Mouse (Mus musculus) embryonic facial prominence, embryonic 14.5 days (tissue): ENCODE data around the gene Mfap1b. TPM values are rescaled to one million over a fixed set of nuclear protein-coding genes. Genes with fewer than 3 reads are reported as not detected.

Source experiments
- ATAC-seq: fragments of 200-750 bp; cut with Nextera tagmentation; 2 replicates; pipeline ENCODE4 v1.8.0; 2017; ENCODE audit warnings: low read depth, moderate number of reproducible peaks, moderate TSS enrichment
- DNase-seq: peaks from one replicate; pipeline ENCODE4 v3.0.0-alpha.2; 2015; ENCODE audit warnings: low spot score
- H3K27ac ChIP-seq: fragments of 300-500 bp; sonication (generic); replicated peaks from 2 replicates; pipeline ENCODE4 v1.5.1; 2014; ENCODE audit warnings: low read depth, mild to moderate bottlenecking, low read length, moderate library complexity
- H3K27me3 ChIP-seq: fragments of 300-500 bp; sonication (generic); replicated peaks from 2 replicates; pipeline ENCODE4 v1.6.1; 2014; ENCODE audit warnings: low read length; ENCODE audit not compliant: control insufficient read depth, insufficient read depth
- H3K36me3 ChIP-seq: fragments of 300-500 bp; sonication (generic); 2 replicates; pipeline ENCODE4 v1.6.1; 2014; ENCODE audit warnings: low read length, mixed read lengths; ENCODE audit not compliant: control insufficient read depth, insufficient read depth
- H3K4me1 ChIP-seq: fragments of 300-500 bp; sonication (generic); 2 replicates; pipeline ENCODE4 v1.6.1; 2014; ENCODE audit warnings: antibody characterized with exemption, low read length; ENCODE audit not compliant: control insufficient read depth, insufficient read depth
- H3K4me2 ChIP-seq: fragments of 300-500 bp; sonication (generic); 2 replicates; pipeline ENCODE4 v1.6.1; 2014; ENCODE audit warnings: low read depth, mild to moderate bottlenecking, low read length, moderate library complexity, mixed read lengths
- H3K4me3 ChIP-seq: fragments of 300-500 bp; sonication (generic); 2 replicates; pipeline ENCODE4 v1.5.1; 2014; ENCODE audit warnings: low read depth, mild to moderate bottlenecking, low read length
- H3K9ac ChIP-seq: fragments of 300-500 bp; sonication (generic); 2 replicates; pipeline ENCODE4 v1.6.1; 2014; ENCODE audit warnings: low read depth, mild to moderate bottlenecking, low read length, moderate library complexity, mixed read lengths
- H3K9me3 ChIP-seq: fragments of 300-500 bp; sonication (generic); 2 replicates; pipeline ENCODE4 v1.6.1; 2016; ENCODE audit warnings: low read length; ENCODE audit not compliant: control insufficient read depth
- WGBS: fragments of 180-500 bp; shearing (Covaris S2); extraction: QIAGEN DNeasy Blood & Tissue Kit; methylation state at CpG from one replicate; pipeline ENCODE4 v1.1.7; 2014; 5-methylcytosine and 5-hydroxymethylcytosine counted together
- polyA plus RNA-seq: library from polyadenylated mRNA; unstranded; fragments of >200 nt; fragmentation: Nextera tagmentation; extraction: Ambion mirVana; gene quantifications from 2 replicates; pipeline ENCODE4 v1.2.1, GENCODE M21; 2014

Mfap1b gene
- polyA plus RNA-seq, 1 experiment from 2014 or later: 52.4 TPM

DNA sequence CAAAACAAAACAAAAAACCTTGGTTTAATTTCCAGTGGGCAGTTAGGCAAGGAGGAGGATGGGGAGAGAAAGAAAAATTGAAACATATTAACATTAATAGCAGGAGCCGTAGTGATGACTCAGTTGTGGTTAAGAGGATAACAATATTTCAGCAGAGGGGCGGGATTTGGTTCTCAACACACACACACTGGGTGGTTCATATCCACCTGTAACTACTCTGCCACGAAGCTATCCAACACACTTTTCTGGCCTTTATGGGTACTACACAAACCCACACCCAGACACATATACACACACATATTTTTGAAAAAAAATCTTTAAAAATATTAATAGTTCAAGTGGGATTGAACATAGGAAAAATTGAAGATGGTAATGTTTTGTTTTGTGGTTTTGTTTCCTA, 26.9 kb downstream of the Mfap1b start:
- 91% methylated on average over 3 of the region's 3 CpGs for WGBS
- Histone ChIP-seq H3K27ac (no peak overlapping the region), H3K9ac (no peak overlapping the region), H3K4me2 (no peak overlapping the region), H3K4me3 (no peak overlapping the region), H3K4me1 (peaks cover 19% of the 10 kb centered on the region), H3K27me3 (no peaks in the 10 kb centered on the region), H3K9me3 (no peaks in the 10 kb centered on the region), H3K36me3 (peaks cover 9% of the 10 kb centered on the region)
- no peak for ATAC-seq
- DNase-seq: no peak

DNA sequence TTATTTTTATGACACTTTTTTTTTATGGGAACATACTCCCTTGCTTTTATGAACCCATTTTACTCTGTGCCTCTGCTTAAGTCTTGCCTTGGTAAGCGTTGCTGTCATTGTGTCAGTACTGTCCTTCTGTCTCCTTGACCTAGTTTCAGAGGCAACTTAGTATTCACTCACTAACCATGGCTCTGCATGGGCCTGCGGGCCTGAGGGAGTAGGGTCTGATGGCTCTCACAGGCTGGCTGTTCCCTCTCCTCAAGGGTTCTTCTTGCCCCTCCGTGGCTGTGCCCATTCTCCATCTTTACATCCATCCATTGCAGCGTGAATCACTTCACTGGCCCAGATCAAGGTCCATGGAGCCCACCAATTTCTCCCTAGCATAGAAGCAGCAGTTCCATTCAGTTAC, 27.4 kb downstream of the Mfap1b start:
- Histone ChIP-seq H3K27me3 (no peaks in the 10 kb centered on the region), H3K36me3 (peaks cover 7% of the 10 kb centered on the region), H3K9me3 (no peaks in the 10 kb centered on the region), H3K9ac (no peak overlapping the region), H3K4me1 (peaks cover 23% of the 10 kb centered on the region), H3K4me2 (no peak overlapping the region), H3K4me3 (no peak overlapping the region), H3K27ac (no peak overlapping the region)
- ATAC-seq: no peak
- DNase-seq: no peak
- WGBS: 90% methylated on average over 4 of the region's 4 CpGs

DNA sequence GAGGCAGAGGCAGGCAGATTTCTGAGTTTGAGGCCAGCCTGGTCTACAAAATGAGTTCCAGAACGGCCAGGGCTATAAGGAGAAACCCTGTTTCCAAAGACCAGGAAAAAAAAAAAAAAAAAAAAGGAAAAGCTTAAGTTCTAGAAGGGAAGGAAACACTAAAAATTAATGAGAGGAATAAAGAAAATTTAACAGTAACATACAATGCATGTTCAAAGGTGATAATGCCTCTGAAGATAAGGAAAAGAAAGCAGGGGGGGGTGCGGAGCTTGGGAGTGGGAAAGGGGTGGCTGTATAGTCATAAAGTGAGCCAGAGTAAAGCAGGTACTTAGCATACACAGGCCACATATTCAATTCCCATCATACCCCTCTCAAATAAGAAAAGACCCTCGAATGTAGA, 28.8 kb downstream of the Mfap1b start:
- WGBS: 73% methylated on average over 3 of the region's 3 CpGs
- Histone ChIP-seq H3K4me2 (no peak overlapping the region), H3K4me1 (peaks cover 20% of the 10 kb centered on the region), H3K4me3 (no peak overlapping the region), H3K9ac (no peak overlapping the region), H3K27ac (no peak overlapping the region), H3K36me3 (no peaks in the 10 kb centered on the region), H3K9me3 (no peaks in the 10 kb centered on the region), H3K27me3 (no peaks in the 10 kb centered on the region)
- DNase-seq (no peak), ATAC-seq (no peak)

DNA sequence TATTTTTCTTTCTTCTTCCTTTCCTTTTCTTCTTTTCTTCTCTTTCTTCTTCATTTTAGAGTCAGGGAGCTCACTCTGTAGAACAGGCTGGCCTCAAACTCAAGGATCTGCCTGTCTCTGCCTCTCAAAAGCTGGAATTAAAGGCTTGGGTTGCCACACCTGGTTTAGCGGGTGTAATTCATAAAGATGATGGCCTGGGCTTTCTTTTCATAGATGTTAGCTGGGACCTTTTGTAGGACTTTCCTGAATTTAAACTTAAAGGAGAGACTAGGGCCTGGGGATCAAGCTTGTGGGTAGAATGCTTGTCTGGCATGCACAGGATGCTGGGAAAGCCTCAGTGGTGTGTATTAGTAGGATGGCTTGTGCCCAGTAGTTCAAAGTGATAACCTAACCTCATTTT, 29.7 kb downstream of the Mfap1b start, which contains the start of gene Ell3:
Gene Ell3, minus strand, starts transcription at position 101 of the 400 bp plus-strand sequence.
- DNase-seq (no peak), ATAC-seq (no peak)
- H3K36me3 ChIP-seq: peaks cover 7% of the 10 kb centered on the region; the same call in 1 of the 2 replicates
- peak within 1 kb of the TSS; percentile 47 for H3K4me3 ChIP-seq
- peak within 1 kb of the TSS; percentile 86 for H3K4me2 ChIP-seq
- H3K4me1 ChIP-seq: peaks cover 20% of the 10 kb centered on the region
- H3K9me3 ChIP-seq: no peaks in the 10 kb centered on the region
- peak within 1 kb of the TSS; percentile 59; the same call in 1 of the 2 replicates for H3K9ac ChIP-seq
- H3K27ac ChIP-seq: no peak within 1 kb of the TSS
- H3K27me3 ChIP-seq: no peaks in the 10 kb centered on the region
- 91% methylated on average over 1 of the region's 1 CpGs for WGBS

DNA sequence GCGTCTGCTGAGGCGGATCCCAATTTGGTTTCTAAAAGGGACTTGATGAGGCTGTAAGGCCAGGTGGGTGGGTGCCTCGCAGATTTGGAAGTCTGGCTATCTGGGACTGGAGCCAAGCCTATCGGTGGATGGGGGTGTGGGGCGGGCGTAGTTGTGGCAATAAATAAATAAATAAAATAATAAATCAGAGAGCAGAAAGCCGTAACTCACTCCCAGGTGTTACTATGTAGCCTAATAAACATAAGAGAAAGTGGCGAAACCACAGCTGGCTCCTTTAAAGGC, 30.9 kb downstream of the Mfap1b start:
- Histone ChIP-seq H3K36me3 (peaks cover 18% of the 10 kb centered on the region), H3K9me3 (no peaks in the 10 kb centered on the region), H3K9ac (peak overlapping the region; percentile 59), H3K27ac (no peak overlapping the region), H3K27me3 (no peaks in the 10 kb centered on the region), H3K4me3 (peak overlapping the region; percentile 47), H3K4me1 (peaks cover 18% of the 10 kb centered on the region), H3K4me2 (peak overlapping the region; percentile 86)
- ATAC-seq (no peak), DNase-seq (no peak)
- WGBS: 17% methylated on average over 8 of the region's 8 CpGs

DNA sequence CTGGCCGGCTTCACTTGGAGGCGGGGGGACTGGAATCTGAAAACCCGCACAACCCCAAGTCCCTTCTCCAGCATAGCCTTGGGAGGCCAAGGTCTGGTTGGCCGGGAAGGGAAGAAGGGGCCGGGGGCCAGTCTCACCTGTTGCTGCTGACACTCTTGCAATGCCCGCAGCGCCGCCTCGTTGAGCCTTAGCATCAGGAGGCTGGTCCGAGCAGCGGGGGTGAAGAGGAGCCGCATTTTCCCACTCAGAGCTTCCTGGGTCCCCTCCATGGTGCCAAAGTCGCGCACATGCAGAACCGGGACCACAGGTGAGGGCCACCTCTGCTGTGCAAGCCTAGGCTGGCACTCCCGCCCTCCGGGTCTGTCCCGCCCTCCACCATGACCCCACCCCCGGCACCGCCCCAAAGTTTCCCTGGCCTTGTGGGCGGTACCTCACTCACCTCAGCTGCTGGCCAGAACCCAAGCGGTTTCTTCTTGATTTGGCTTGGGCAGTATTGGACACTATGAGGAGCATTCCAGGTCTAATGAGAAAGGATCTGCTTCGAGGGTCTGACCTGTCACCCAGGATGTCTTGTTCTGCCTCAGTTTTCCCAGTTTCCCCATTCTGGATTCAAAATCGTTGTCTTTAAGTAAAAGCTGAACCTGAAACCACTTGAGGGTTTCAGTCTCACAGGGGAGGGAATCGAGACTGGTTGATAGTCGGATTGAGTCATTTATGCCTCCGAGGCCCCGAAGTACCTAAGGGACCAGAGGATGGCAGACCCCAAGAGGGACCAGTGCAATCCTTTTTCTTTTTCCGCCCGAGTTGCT, 31.4 kb downstream of the Mfap1b start:
- H3K27me3 ChIP-seq: no peaks in the 10 kb centered on the region
- WGBS: 2% methylated on average over 26 of the region's 30 CpGs
- DNase-seq: peak; percentile 65

DNA sequence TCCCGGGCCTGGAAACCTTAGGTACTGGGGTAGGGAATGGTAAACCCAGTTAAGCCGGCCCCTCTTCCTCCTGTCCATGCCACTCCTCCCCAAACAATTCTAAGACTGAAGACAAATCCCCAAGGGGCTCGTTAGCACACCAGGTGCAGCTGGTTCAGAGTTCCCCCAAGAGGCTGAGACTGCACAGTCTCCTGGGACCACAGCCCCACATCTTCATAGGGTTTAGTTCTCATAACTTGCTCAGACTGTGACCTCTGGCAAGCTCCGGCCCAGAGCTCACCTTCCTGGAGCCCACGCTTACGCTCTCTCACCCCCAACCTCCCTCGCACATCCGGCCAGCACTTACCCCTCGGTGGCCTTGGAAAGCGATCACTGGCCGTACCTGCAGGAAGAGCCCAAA, 32.1 kb downstream of the Mfap1b start:
- Histone ChIP-seq H3K9ac (peak overlapping the region; percentile 59), H3K27ac (no peak overlapping the region), H3K4me3 (peak overlapping the region; percentile 47), H3K9me3 (no peaks in the 10 kb centered on the region), H3K36me3 (peaks cover 30% of the 10 kb centered on the region), H3K27me3 (no peaks in the 10 kb centered on the region), H3K4me2 (peak overlapping the region; percentile 86), H3K4me1 (peaks cover 15% of the 10 kb centered on the region)
- ATAC-seq: peak; percentile 61; the same call in 1 of the 2 replicates
- peak; percentile 74 for DNase-seq
- 11% methylated on average over 11 of the region's 11 CpGs for WGBS

More for the DNA sequence above, 31.4 kb downstream of the Mfap1b start:
- peak; percentile 82 for ATAC-seq
- Histone ChIP-seq H3K9me3 (no peaks in the 10 kb centered on the region), H3K4me1 (peaks cover 15% of the 10 kb centered on the region), H3K4me2 (peak overlapping the region; percentile 86), H3K9ac (peak overlapping the region; percentile 59), H3K27ac (no peak overlapping the region), H3K36me3 (peaks cover 24% of the 10 kb centered on the region), H3K4me3 (peak overlapping the region; percentile 47)

DNA sequence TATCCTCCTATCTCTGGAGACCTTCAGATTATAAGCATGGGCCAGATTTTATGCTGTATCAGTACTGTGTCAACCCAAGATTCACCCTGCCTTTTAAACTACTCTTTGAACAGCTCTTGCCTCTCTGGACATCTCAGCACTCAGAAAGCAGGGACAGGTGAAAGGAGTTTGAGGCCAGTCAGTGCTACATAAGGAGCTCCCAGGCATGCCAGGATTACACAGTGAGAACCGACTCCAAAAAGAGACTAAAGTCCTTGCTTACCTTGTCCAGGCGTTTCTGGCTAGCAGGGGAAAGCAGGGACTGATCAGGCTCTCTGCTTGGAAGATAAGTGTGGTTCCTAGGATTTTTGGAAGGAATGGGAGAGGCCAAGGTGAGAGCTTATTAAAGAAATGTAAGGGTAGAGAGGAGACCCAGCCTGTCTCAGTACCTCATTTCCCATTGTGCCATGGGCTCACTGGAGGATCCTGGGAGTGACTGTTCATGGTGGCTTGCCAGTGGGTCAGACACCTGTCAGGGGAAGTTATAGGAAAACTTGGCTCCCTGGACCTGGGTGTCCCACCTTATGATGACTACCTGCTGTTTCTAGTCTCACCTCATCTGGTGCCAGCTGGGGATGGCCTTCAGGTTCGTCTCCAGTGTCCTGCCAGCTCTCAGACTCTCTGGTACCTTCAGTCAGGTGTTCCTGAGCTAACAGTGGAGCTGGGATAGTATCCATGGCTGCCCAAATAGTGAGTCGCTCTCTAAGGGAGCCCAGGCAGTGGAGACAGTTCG, 32.8 kb downstream of the Mfap1b start:
- H3K36me3 ChIP-seq: peaks cover 37% of the 10 kb centered on the region
- peaks cover 15% of the 10 kb centered on the region for H3K4me1 ChIP-seq
- H3K27me3 ChIP-seq: no peaks in the 10 kb centered on the region
- H3K4me2 ChIP-seq: no peak overlapping the region
- WGBS: 66% methylated on average over 5 of the region's 5 CpGs
- no peaks in the 10 kb centered on the region for H3K9me3 ChIP-seq
- H3K27ac ChIP-seq: no peak overlapping the region
- H3K4me3 ChIP-seq: no peak overlapping the region
- DNase-seq (no peak), ATAC-seq (no peak)
- no peak overlapping the region; the same call in 1 of the 2 replicates for H3K9ac ChIP-seq
